Mouse (Mus musculus) spleen, adult 2 months (tissue): ENCODE results near the gene Rab14. TPM values are rescaled to one million over a fixed set of nuclear protein-coding genes. Genes with fewer than 3 reads are reported as not detected.

ENCODE experiments used
- DNase-seq, 2 experiments: peaks; one replicate each; pipeline versions ENCODE4 v3.0.0 to v3.0.0-alpha.2; 2012 to 2021; ENCODE audit warnings: low spot score in 2 of 2, low read depth in 1 of 2
- H3K27ac ChIP-seq: fragments of 200-500 bp; 2 replicates; pipeline ENCODE4 v1.5.1; 2012; ENCODE audit warnings: low read length, inconsistent platforms; ENCODE audit not compliant: insufficient read depth
- H3K27me3 ChIP-seq: fragments of 200-500 bp; 2 replicates; pipeline ENCODE4 v1.6.1; 2012; ENCODE audit warnings: mild to moderate bottlenecking, moderate library complexity, low read length, inconsistent platforms; ENCODE audit not compliant: control insufficient read depth, insufficient read depth
- H3K36me3 ChIP-seq: fragments of 200-500 bp; 2 replicates; pipeline ENCODE4 v1.6.1; 2012; ENCODE audit warnings: mild to moderate bottlenecking, low read length, inconsistent platforms; ENCODE audit not compliant: control insufficient read depth, insufficient read depth
- H3K4me1 ChIP-seq: fragments of 200-500 bp; 2 replicates; pipeline ENCODE4 v1.6.1; 2011; ENCODE audit warnings: inconsistent platforms; ENCODE audit not compliant: control insufficient read depth, insufficient read depth, insufficient read length
- H3K4me3 ChIP-seq: fragments of 200-500 bp; 2 replicates; pipeline ENCODE4 v1.5.1; 2011; ENCODE audit warnings: mild to moderate bottlenecking, inconsistent platforms; ENCODE audit not compliant: insufficient read depth, insufficient read length; ENCODE audit errors: extremely low read depth
- CTCF ChIP-seq: fragments of 200-500 bp; IDR thresholded peaks from 2 replicates; pipeline ENCODE4 v1.5.1; 2011; ENCODE audit warnings: mild to moderate bottlenecking, inconsistent platforms; ENCODE audit not compliant: insufficient read depth, insufficient read length, insufficient replicate concordance; ENCODE audit errors: extremely low read depth
- POLR2A ChIP-seq: fragments of 200-500 bp; IDR thresholded peaks from 2 replicates; pipeline ENCODE4 v1.6.1; 2011; ENCODE audit warnings: low read depth, low read length, inconsistent platforms
- WGBS: fragments of 180-500 bp; shearing (Covaris S2); methylation state at CpG from one replicate; pipeline ENCODE4 v1.1.7; 2018; 5-methylcytosine and 5-hydroxymethylcytosine counted together
- polyA plus RNA-seq: library from polyadenylated mRNA; depleted of rRNA; stranded (reverse); fragments of >200 nt; gene quantifications from 2 replicates; pipeline ENCODE4 v1.2.3, GENCODE M21; 2012

Gene Rab14
- polyA plus RNA-seq, 1 experiment, result 244 TPM

DNA sequence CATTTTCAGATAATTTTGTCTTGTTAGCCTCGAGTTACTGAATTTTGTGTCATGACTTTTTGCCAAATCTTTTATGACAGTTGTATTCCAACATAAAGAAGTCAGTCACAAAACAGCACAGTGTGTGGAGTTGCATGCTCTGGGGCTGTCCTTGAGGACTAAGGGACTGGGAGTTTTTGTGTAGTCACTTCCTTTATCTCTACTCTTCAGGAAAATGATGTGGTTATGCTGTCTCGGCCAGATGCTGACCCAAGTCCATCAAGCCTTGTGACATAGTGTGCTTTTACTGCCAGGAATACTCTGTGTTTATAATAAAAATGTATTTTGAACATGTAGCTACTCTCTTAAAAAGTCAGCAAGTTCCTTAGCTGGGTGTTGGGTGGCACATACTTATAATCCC, 43.9 kb downstream of the Rab14 start:
- DNase-seq, result no peak
- TF ChIP-seq CTCF, result no peak
- no peak for TF ChIP-seq POLR2A
- no peaks in the 10 kb centered on the region for H3K27me3 ChIP-seq
- peaks cover 54% of the 10 kb centered on the region for H3K36me3 ChIP-seq
- no peak overlapping the region for H3K4me3 ChIP-seq
- WGBS, result 64% methylated on average over 2 of the region's 2 CpGs
- H3K4me1 ChIP-seq, result no peaks in the 10 kb centered on the region
- no peak overlapping the region for H3K27ac ChIP-seq

DNA sequence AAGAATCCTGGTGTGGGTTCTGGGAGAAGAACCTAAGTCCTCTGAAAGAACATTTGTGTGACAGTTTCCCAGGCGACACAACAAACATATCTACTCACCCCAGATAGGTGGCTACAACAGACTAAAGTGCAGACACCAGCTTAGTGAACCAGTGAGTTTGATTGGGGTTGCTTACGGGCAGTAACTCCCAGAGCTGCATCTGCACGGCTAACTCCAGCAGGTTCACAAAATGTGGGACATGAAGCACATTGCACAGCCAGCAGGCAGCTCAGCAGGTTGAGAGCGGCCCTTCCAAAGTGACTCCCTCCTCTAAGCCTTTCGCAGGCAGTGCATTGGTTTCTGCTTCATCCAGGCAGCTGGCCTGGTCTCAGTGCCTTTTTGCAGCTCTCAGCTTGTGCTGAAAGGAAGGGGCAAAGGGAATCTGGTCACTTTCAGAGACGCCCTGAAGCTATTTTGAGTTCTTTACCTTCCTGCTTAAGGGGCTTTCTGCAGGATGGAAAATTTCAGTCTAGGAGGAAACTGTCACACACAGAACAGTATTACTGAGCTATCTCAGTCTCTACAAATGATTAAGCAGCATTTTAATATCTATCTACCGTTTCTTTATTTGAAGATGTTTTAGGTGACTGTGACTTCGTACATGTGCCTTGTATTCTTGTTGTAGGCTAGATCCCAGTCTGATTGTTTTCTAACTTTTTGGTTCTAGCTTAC, 46.9 kb downstream of the Rab14 start:
- H3K27me3 ChIP-seq, result no peaks in the 10 kb centered on the region
- WGBS, result 85% methylated on average over 8 of the region's 8 CpGs

DNA sequence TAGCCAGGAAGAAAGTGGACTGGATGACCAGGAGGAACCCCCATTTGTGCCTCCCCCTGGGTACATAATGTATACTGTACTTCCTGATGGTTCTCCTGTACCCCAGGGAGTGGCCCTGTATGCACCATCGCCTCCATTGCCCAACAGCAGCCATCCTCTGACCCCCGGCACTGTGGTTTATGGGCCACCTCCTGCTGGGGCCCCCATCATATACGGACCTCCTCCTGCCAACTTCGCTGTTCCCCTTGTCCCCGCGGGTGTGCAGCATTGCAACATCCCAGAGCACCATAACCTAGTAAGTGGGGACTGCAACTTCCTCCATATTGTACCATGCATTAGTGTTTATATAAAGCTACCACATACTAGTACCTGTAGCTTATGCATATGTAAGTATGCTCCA, 47.7 kb downstream of the Rab14 start:
- TF ChIP-seq POLR2A (no peak), CTCF (no peak)
- Histone ChIP-seq H3K27ac (no peak overlapping the region), H3K4me3 (no peak overlapping the region), H3K4me1 (no peaks in the 10 kb centered on the region), H3K27me3 (no peaks in the 10 kb centered on the region), H3K36me3 (peaks cover 72% of the 10 kb centered on the region)
- 80% methylated on average over 6 of the region's 6 CpGs for WGBS
- no peak for DNase-seq

More for the DNA sequence above, 46.9 kb downstream of the Rab14 start:
- Histone ChIP-seq H3K27ac (no peak overlapping the region), H3K4me1 (no peaks in the 10 kb centered on the region), H3K36me3 (peaks cover 68% of the 10 kb centered on the region), H3K4me3 (no peak overlapping the region)
- TF ChIP-seq CTCF (no peak), POLR2A (no peak)
- no peak for DNase-seq

DNA sequence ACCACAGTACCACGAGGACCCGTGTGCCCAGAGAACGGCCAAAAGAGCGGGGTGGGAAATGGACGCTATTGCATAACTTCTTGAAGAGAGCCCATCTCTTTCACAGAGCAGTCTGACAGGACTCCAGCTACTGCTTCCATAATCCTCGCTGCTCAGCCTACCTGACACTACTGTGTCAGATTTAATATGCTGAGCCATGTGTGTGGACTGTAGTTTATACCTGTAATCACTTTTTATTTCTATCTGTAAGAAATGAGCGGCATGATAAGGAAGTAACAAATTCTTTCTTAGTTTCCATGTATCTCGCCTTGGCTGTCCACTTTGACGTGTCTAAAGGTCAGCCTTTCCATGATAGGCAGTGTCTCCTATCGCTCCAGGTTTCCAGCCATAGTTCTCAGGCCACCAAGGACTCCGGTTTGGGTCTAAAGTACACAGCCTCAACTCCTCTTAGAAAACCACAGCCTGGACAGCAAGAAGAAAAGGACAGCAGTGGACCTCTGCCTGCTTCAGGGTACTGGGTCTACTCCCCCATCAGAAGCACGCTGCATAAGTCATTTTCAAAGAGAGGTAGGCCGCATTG, 49.5 kb downstream of the Rab14 start:
- TF ChIP-seq POLR2A (no peak), CTCF (no peak)
- no peak overlapping the region for H3K27ac ChIP-seq
- H3K4me3 ChIP-seq, result no peak overlapping the region
- H3K36me3 ChIP-seq, result peaks cover 74% of the 10 kb centered on the region
- no peaks in the 10 kb centered on the region for H3K27me3 ChIP-seq
- H3K4me1 ChIP-seq, result no peaks in the 10 kb centered on the region
- no peak for DNase-seq
- 95% methylated on average over 13 of the region's 13 CpGs for WGBS

DNA sequence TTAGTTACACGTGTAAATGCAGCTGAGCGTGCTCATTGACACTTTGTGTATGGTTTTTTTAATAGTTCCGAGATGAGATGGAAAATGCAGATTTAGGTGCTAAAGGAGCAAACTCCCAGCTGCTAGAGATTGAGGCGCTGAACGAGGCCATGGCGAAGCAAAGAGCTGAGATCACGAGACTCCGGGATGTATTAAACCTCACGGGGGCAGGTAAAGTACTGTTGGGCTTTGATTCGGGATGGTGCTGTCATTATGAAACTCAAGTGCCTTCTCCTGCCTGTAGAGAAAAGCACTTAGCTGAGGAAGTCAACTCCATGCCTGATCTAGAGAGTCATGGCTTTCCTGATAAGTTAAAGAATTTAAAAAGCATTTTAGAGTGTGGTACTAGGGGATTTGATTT, 52.1 kb downstream of the Rab14 start:
- Histone ChIP-seq H3K27me3 (no peaks in the 10 kb centered on the region), H3K36me3 (peaks cover 68% of the 10 kb centered on the region), H3K27ac (no peak overlapping the region), H3K4me1 (no peaks in the 10 kb centered on the region), H3K4me3 (no peak overlapping the region)
- TF ChIP-seq POLR2A (no peak), CTCF (no peak)
- 96% methylated on average over 10 of the region's 10 CpGs for WGBS
- no peak for DNase-seq

DNA sequence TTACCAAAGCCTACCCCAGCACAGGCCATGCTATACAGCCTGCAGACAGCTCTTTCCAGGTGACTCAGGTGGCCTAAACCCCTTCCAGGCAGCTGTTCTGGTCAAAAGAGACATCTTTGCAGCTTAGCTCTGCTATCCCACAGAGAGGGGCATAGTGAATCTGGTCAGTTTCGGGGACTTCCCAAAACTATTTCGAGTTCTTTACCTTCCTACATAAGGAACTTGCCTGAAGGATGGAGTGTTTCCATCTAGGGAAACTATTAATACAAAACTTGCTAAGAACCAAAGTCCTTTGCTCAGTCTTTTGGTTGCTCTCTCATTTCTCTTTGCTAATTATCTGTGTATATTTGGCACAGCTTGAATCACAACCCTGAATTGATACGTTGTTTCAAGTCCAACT, 59.2 kb downstream of the Rab14 start:
- Histone ChIP-seq H3K4me1 (no peaks in the 10 kb centered on the region), H3K4me3 (no peak overlapping the region), H3K36me3 (peaks cover 55% of the 10 kb centered on the region), H3K27ac (no peak overlapping the region), H3K27me3 (no peaks in the 10 kb centered on the region)
- 85% methylated on average over 3 of the region's 3 CpGs for WGBS
- no peak for DNase-seq
- no peak for TF ChIP-seq CTCF
- TF ChIP-seq POLR2A, result no peak

DNA sequence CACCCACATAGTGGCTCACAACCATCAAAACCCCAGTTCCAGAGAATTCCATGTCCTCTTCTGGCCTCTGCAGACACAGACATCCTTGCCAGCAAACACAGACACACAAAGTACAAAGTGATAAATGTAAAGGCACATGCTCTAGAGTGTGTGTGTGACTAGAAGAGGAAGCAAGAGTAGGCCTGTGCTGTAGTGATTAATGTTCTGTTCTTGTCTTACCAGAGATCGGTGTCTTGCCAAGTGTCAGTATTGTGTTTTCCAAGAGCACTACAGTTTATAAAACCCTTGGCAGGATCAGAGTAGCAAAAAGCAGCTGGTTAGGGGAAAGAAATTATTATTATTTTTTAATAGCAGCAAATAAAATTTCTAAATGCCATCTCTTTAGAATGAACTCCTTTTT, 62.3 kb downstream of the Rab14 start:
- Histone ChIP-seq H3K4me1 (no peaks in the 10 kb centered on the region), H3K4me3 (no peak overlapping the region), H3K36me3 (peaks cover 41% of the 10 kb centered on the region), H3K27me3 (no peaks in the 10 kb centered on the region), H3K27ac (no peak overlapping the region)
- no peak for DNase-seq
- WGBS, result 93% methylated on average over 1 of the region's 1 CpGs
- no peak for TF ChIP-seq POLR2A
- no peak for TF ChIP-seq CTCF
